In the genomic region with DNA sequence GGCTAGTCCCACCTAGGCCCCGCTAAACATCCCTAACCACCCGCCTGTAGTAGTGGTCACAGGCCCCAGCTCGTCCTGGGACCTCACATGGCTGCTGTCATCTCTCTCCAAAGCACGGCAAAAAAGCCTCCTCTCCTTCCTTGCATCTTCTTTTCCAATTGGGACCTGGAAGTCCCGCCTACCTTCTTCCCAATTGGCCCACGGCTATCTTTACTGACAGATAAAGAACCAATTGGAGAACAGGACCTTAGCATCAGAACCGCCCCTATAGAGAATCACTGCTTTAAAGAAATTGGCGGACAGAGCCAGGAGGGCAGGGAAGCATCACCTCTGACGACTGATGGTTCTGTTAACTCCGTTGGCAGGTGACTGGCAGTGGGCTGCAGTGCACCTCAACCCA, we compare ENCODE assay signal across 9 mouse cellular contexts. TPM values are rescaled to one million over a fixed set of nuclear protein-coding genes. Genes with fewer than 3 reads are reported as not detected.
DNase-seq lines count a peak whose midpoint lies in the region; ATAC-seq lines count a peak whose summit lies in the region.
"Had no signal": no experiment of that assay in that cellular context is flagged by ENCODE, and none has a peak within 500 bp of the region (broad histone marks: within the 10 kb centered on the region; RNA-seq: fewer than 3 reads in every experiment).

No protein-coding gene starts in this region.

- no peak overlapping the region for H3K27ac ChIP-seq in kidney, embryonic 15.5 days
- no peak overlapping the region for H3K27ac ChIP-seq in forebrain, embryonic 14.5 days (ENCODE audit: low read depth, low read length)

- no peaks in the 10 kb centered on the region; the same call in 1 of the 2 replicates for H3K27me3 ChIP-seq in kidney, embryonic 15.5 days
- H3K27me3 ChIP-seq in forebrain, embryonic 14.5 days (replicated peaks; ENCODE audit: control insufficient read depth, insufficient read depth, low read length), result no peaks in the 10 kb centered on the region

- 0 out of 2 replicates have a peak, but pooled peaks cover 4% of the 10 kb centered on the region for H3K4me1 ChIP-seq in kidney, embryonic 15.5 days
- H3K4me1 ChIP-seq in forebrain, embryonic 14.5 days (ENCODE audit: control insufficient read depth, insufficient read depth, low read length), result no peaks in the 10 kb centered on the region

- peak; percentile 42 to 65 for DNase-seq in kidney, postnatal 4 days
- peak; percentile 42 for DNase-seq in adipocyte (ENCODE audit: low spot score)
- DNase-seq in forebrain, embryonic 14.5 days (ENCODE audit: low spot score), result peak; percentile 67
- DNase-seq in lung, postnatal 25 days (ENCODE audit: low spot score), result peak; percentile 43
- DNase-seq in natural killer cell, adult 2 months (ENCODE audit: low spot score in 2 of 2), result no peak
- no peak for DNase-seq in urinary bladder, postnatal 25 days (ENCODE audit: low spot score)
- no peak for DNase-seq in spleen, postnatal 36 days (ENCODE audit: low spot score in 2 of 2)

- WGBS in kidney, embryonic 15.5 days, result 40% methylated on average over 10 of the region's 10 CpGs
- WGBS in forebrain, embryonic 14.5 days, result 17% methylated on average over 10 of the region's 10 CpGs

- ATAC-seq in kidney, embryonic 15.5 days (replicated peaks; ENCODE audit: low FRiP score), result no peak
- peak; percentile 71 for ATAC-seq in forebrain, embryonic 14.5 days

- no peak overlapping the region for H3K9ac ChIP-seq in kidney, embryonic 15.5 days
- no peak overlapping the region for H3K9ac ChIP-seq in forebrain, embryonic 14.5 days (ENCODE audit: low read length)

- no peak overlapping the region for H3K4me2 ChIP-seq in kidney, embryonic 15.5 days
- H3K4me2 ChIP-seq in forebrain, embryonic 14.5 days (ENCODE audit: low read length), result no peak overlapping the region

- peaks cover 30% of the 10 kb centered on the region for H3K36me3 ChIP-seq in kidney, embryonic 15.5 days
- H3K36me3 ChIP-seq in forebrain, embryonic 14.5 days (ENCODE audit: control insufficient read depth, insufficient read depth, low read length), result no peaks in the 10 kb centered on the region

- no peaks in the 10 kb centered on the region for H3K9me3 ChIP-seq in kidney, embryonic 15.5 days (replicated peaks)
- H3K9me3 ChIP-seq in forebrain, embryonic 14.5 days (replicated peaks; ENCODE audit: control insufficient read depth, low read length), result no peaks in the 10 kb centered on the region

- no peak overlapping the region for H3K4me3 ChIP-seq in kidney, embryonic 15.5 days (replicated peaks)
- H3K4me3 ChIP-seq in forebrain, embryonic 14.5 days (ENCODE audit: low read depth, low read length), result no peak overlapping the region

RNA-seq across cellular contexts. Expression of gene Sparc, which starts 30.5 kb away (rescaled TPM):
- polyA plus RNA-seq in kidney, embryonic 15.5 days (2015; fragmentation: Nextera tagmentation; extraction: Ambion mirVana), result 1,364 and 1,510 TPM in 2 replicates
- polyA plus RNA-seq in forebrain, embryonic 14.5 days (2014; fragmentation: Nextera tagmentation; extraction: Ambion mirVana), result 300 and 365 TPM in 2 replicates

RNA-seq across cellular contexts. Expression of gene Fat2, which starts 56.1 kb away (rescaled TPM):
- polyA plus RNA-seq in kidney, embryonic 15.5 days (2015; fragmentation: Nextera tagmentation; extraction: Ambion mirVana), result 0.08 and 0.10 TPM in 2 replicates
- 0.03 and 0.05 TPM in 2 replicates for polyA plus RNA-seq in forebrain, embryonic 14.5 days (2014; fragmentation: Nextera tagmentation; extraction: Ambion mirVana)
- polyA plus RNA-seq: liver, embryonic 16.5 days had no signal

Comparison
In these comparisons a context has a peak if more than half of its experiments do, and no peak if none do; other contexts are left out.
1. DNase-seq: peak in kidney, postnatal 4 days (2 of 2), adipocyte (single experiment), forebrain, embryonic 14.5 days (single experiment) and lung, postnatal 25 days (single experiment); none in natural killer cell, adult 2 months (0 of 2), urinary bladder, postnatal 25 days (single experiment) and spleen, postnatal 36 days (0 of 2).